Mouse (Mus musculus): Measurements from ENCODE around the gene Coq5.

DNA sequence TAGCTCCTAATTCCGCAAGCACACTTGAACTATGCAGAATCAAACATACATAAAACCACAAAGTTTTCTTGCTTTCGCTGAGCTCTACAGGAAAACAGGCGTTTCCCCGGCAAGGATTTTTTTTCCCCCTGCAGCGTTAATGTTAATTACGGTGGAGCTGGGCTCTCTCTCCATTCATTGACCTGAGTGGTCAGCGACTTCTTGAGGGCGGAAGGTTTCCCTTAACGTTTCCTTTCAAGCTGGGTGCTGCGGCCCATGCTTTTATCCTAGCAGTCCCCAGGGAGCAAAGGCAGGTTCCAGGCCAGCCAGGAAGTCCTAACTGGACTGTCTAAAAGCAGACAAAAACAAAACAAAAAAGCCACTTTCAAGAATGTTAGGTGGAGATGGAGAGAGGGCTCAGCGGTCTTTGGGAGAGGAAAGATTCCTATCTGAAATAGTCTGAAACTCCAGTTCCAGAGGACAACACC, 40.7 kb upstream of the Coq5 start:
- TF ChIP-seq NRF1 (IDR thresholded peaks at IDR 0.05; ENCODE audit: insufficient read depth, low read depth, low read length, poor library complexity, severe bottlenecking) (no peak), MAZ (IDR thresholded peaks at IDR 0.05; ENCODE audit: low read depth, low read length) (no peak), EP300 (IDR thresholded peaks at IDR 0.05; ENCODE audit: low read depth in 1 of 2, low read length in 2 of 2) (no peak)

Measured in MEL (cell line).